Mouse (Mus musculus) forebrain, embryonic 11.5 days (tissue): Measurements from ENCODE around the gene Pltp. TPM values are rescaled to one million over a fixed set of nuclear protein-coding genes. Genes with fewer than 3 reads are reported as not detected.
"Not testable (repeated sequence)": the region's sequence is repeated elsewhere in the genome, so short reads cannot be mapped to it uniquely, and the experiment has no call there.

Experiments
- ATAC-seq: fragments of 200-750 bp; cut with Nextera tagmentation; replicated peaks from 2 replicates; pipeline ENCODE4 v1.8.0; 2017; ENCODE audit warnings: moderate TSS enrichment; ENCODE audit not compliant: low FRiP score
- DNase-seq: peaks from one replicate; pipeline ENCODE4 v3.0.0-alpha.2; 2017; ENCODE audit warnings: low spot score
- H3K27ac ChIP-seq: fragments of 300-500 bp; sonication (generic); 2 replicates; pipeline ENCODE4 v1.5.1; 2014; ENCODE audit warnings: low read depth, low read length
- H3K27me3 ChIP-seq: fragments of 300-500 bp; sonication (generic); 2 replicates; pipeline ENCODE4 v1.6.1; 2014; ENCODE audit warnings: mild to moderate bottlenecking, low read length, mixed read lengths; ENCODE audit not compliant: control insufficient read depth, insufficient read depth
- H3K36me3 ChIP-seq: fragments of 300-500 bp; sonication (generic); 2 replicates; pipeline ENCODE4 v1.6.1; 2014; ENCODE audit warnings: mild to moderate bottlenecking, low read length, moderate library complexity, mixed read lengths; ENCODE audit not compliant: control insufficient read depth, insufficient read depth
- H3K4me1 ChIP-seq: fragments of 300-500 bp; sonication (generic); replicated peaks from 2 replicates; pipeline ENCODE4 v1.6.1; 2014; ENCODE audit warnings: low read length, mixed read lengths; ENCODE audit not compliant: control insufficient read depth, insufficient read depth
- H3K4me2 ChIP-seq: fragments of 300-500 bp; sonication (generic); 2 replicates; pipeline ENCODE4 v1.6.1; 2014; ENCODE audit warnings: low read depth, mild to moderate bottlenecking, low read length, moderate library complexity, mixed read lengths; ENCODE audit not compliant: severe bottlenecking
- H3K4me3 ChIP-seq: fragments of 300-500 bp; sonication (generic); 2 replicates; pipeline ENCODE4 v1.5.1; 2014; ENCODE audit warnings: low read depth, low read length
- H3K9ac ChIP-seq: fragments of 300-500 bp; sonication (generic); 2 replicates; pipeline ENCODE4 v1.6.1; 2014; ENCODE audit warnings: low read length
- H3K9me3 ChIP-seq: fragments of 300-500 bp; sonication (generic); 2 replicates; pipeline ENCODE4 v1.6.1; 2016; ENCODE audit warnings: low read length, mixed read lengths; ENCODE audit not compliant: control insufficient read depth
- WGBS: fragments of 180-500 bp; shearing (Covaris S2); extraction: QIAGEN DNeasy Blood & Tissue Kit; methylation state at CpG from one replicate; pipeline ENCODE4 v1.1.7; 2014; 5-methylcytosine and 5-hydroxymethylcytosine counted together
- polyA plus RNA-seq: library from polyadenylated mRNA; unstranded; fragments of >200 nt; fragmentation: Nextera tagmentation; extraction: Ambion mirVana; gene quantifications from 2 replicates; pipeline ENCODE4 v1.2.1, GENCODE M21; 2014

The Pltp gene
- polyA plus RNA-seq, 1 experiment from 2014 or later: 43.2 TPM

- no peak overlapping the region for H3K27ac ChIP-seq
- H3K4me2 ChIP-seq: no peak overlapping the region
- H3K9me3 ChIP-seq: no peaks in the 10 kb centered on the region
- DNase-seq (peak; percentile 62), ATAC-seq (no peak)
- H3K9ac ChIP-seq: no peak overlapping the region
- no peak overlapping the region for H3K4me3 ChIP-seq
- H3K27me3 ChIP-seq: peaks cover 9% of the 10 kb centered on the region; the same call in 1 of the 2 replicates
- H3K4me1 ChIP-seq: peaks cover 6% of the 10 kb centered on the region
- 66% methylated on average over 9 of the region's 9 CpGs for WGBS
- no peaks in the 10 kb centered on the region for H3K36me3 ChIP-seq
Measured at GRCm38 (mm10) chr2:164862179-164862861, 4.8 kb upstream of the Pltp start.

GRCm38 (mm10) chr2:164861094-164861493, 3.6 kb upstream of the Pltp start:
- H3K27me3 ChIP-seq: peaks cover 16% of the 10 kb centered on the region
- WGBS: 75% methylated on average over 4 of the region's 4 CpGs

GRCm38 (mm10) chr2:164859640-164860432, 2.3 kb upstream of the Pltp start:
- Histone ChIP-seq H3K36me3 (no peaks in the 10 kb centered on the region), H3K4me1 (peaks cover 6% of the 10 kb centered on the region)

More at GRCm38 (mm10) chr2:164861094-164861493, 3.6 kb upstream of the Pltp start:
- Histone ChIP-seq H3K27ac (no peak overlapping the region), H3K4me2 (no peak overlapping the region), H3K36me3 (no peaks in the 10 kb centered on the region), H3K9ac (no peak overlapping the region), H3K4me1 (peaks cover 6% of the 10 kb centered on the region), H3K9me3 (no peaks in the 10 kb centered on the region), H3K4me3 (no peak overlapping the region)
- DNase-seq (no peak), ATAC-seq (no peak)

GRCm38 (mm10) chr2:164859155-164859554, 1.6 kb upstream of the Pltp start:
- Histone ChIP-seq H3K9ac (no peak overlapping the region), H3K4me3 (no peak overlapping the region), H3K27ac (no peak overlapping the region), H3K36me3 (no peaks in the 10 kb centered on the region), H3K4me2 (no peak overlapping the region), H3K27me3 (peaks cover 19% of the 10 kb centered on the region), H3K4me1 (peaks cover 6% of the 10 kb centered on the region), H3K9me3 (no peaks in the 10 kb centered on the region)
- ATAC-seq (no peak), DNase-seq (no peak)
- WGBS: 58% methylated on average over 2 of the region's 2 CpGs

More at GRCm38 (mm10) chr2:164859640-164860432, 2.3 kb upstream of the Pltp start:
- H3K4me2 ChIP-seq: no peak overlapping the region
- 55% methylated on average over 9 of the region's 9 CpGs for WGBS
- DNase-seq (no peak), ATAC-seq (no peak)
- H3K9ac ChIP-seq: no peak overlapping the region
- no peak overlapping the region for H3K27ac ChIP-seq
- no peak overlapping the region for H3K4me3 ChIP-seq
- H3K27me3 ChIP-seq: peaks cover 17% of the 10 kb centered on the region
- no peaks in the 10 kb centered on the region for H3K9me3 ChIP-seq

GRCm38 (mm10) chr2:164857842-164858553, 487 bp upstream of the Pltp start:
- 2% methylated on average over 19 of the region's 19 CpGs for WGBS
- peaks cover 6% of the 10 kb centered on the region for H3K4me1 ChIP-seq
- no peak overlapping the region for H3K27ac ChIP-seq
- ATAC-seq (peak; percentile 35; the same call in 1 of the 2 replicates), DNase-seq (peak; percentile 65)
- peak overlapping the region; percentile 58 for H3K9ac ChIP-seq
- peak overlapping the region; percentile 97 for H3K4me2 ChIP-seq
- H3K27me3 ChIP-seq: peaks cover 19% of the 10 kb centered on the region
- H3K4me3 ChIP-seq: peak overlapping the region; percentile 44
- H3K9me3 ChIP-seq: no peaks in the 10 kb centered on the region
- H3K36me3 ChIP-seq: no peaks in the 10 kb centered on the region

GRCm38 (mm10) chr2:164856309-164857100, 1.0 kb downstream of the Pltp start:
- Histone ChIP-seq H3K9me3 (no peaks in the 10 kb centered on the region), H3K27me3 (peaks cover 19% of the 10 kb centered on the region), H3K36me3 (no peaks in the 10 kb centered on the region), H3K9ac (peak overlapping the region; percentile 58), H3K4me1 (peaks cover 6% of the 10 kb centered on the region), H3K4me3 (peak overlapping the region; percentile 44), H3K27ac (no peak overlapping the region), H3K4me2 (peak overlapping the region; percentile 97)
- under 1% methylated on average over 42 of the region's 42 CpGs for WGBS
- ATAC-seq (peak; percentile 58), DNase-seq (peak; percentile 68)

- peaks cover 19% of the 10 kb centered on the region for H3K27me3 ChIP-seq
- H3K4me2 ChIP-seq, H3K4me1 ChIP-seq, ATAC-seq, H3K9me3 ChIP-seq, DNase-seq, H3K9ac ChIP-seq, H3K27ac ChIP-seq, H3K36me3 ChIP-seq, H3K4me3 ChIP-seq: not testable (repeated sequence)
- 82% methylated on average over 5 of the region's 5 CpGs for WGBS
Measured at GRCm38 (mm10) chr2:164855572-164855971, 1.9 kb downstream of the Pltp start.

- Histone ChIP-seq H3K27ac (no peak overlapping the region), H3K4me3 (no peak overlapping the region), H3K9me3 (no peaks in the 10 kb centered on the region), H3K36me3 (no peaks in the 10 kb centered on the region; the same call in 1 of the 2 replicates), H3K4me1 (no peaks in the 10 kb centered on the region), H3K27me3 (peaks cover 2% of the 10 kb centered on the region; the same call in 1 of the 2 replicates), H3K9ac (no peak overlapping the region), H3K4me2 (no peak overlapping the region)
- no peak for DNase-seq
- ATAC-seq: no peak
- 93% methylated on average over 8 of the region's 8 CpGs for WGBS
Measured at GRCm38 (mm10) chr2:164850061-164850460, 7.5 kb downstream of the Pltp start.
